Mouse (Mus musculus) liver, embryonic 13.5 days (tissue): Measurements from ENCODE around the gene Scrt2. TPM values are rescaled to one million over a fixed set of nuclear protein-coding genes. Genes with fewer than 3 reads are reported as not detected.
"Not testable (repeated sequence)": the region's sequence is repeated elsewhere in the genome, so short reads cannot be mapped to it uniquely, and the experiment has no call there.

Source experiments
- ATAC-seq: fragments of 200-750 bp; cut with Nextera tagmentation; 2 replicates; pipeline ENCODE4 v1.8.0; 2017; ENCODE audit warnings: low read depth, mild to moderate bottlenecking, moderate number of reproducible peaks, moderate library complexity
- DNase-seq: peaks from one replicate; pipeline ENCODE4 v3.0.0; 2022
- H3K27ac ChIP-seq: fragments of 300-500 bp; sonication (generic); 2 replicates; pipeline ENCODE4 v1.5.1; 2015; ENCODE audit warnings: moderate library complexity, mild to moderate bottlenecking, inconsistent platforms
- H3K27me3 ChIP-seq: fragments of 300-500 bp; sonication (generic); 2 replicates; pipeline ENCODE4 v1.6.1; 2015; ENCODE audit warnings: mild to moderate bottlenecking, inconsistent platforms
- H3K36me3 ChIP-seq: fragments of 300-500 bp; sonication (generic); 2 replicates; pipeline ENCODE4 v1.6.1; 2015; ENCODE audit warnings: mild to moderate bottlenecking, inconsistent platforms
- H3K4me1 ChIP-seq: fragments of 300-500 bp; sonication (generic); replicated peaks from 2 replicates; pipeline ENCODE4 v1.6.1; 2015; ENCODE audit warnings: inconsistent platforms
- H3K4me2 ChIP-seq: fragments of 300-500 bp; sonication (generic); 2 replicates; pipeline ENCODE4 v1.6.1; 2015; ENCODE audit warnings: inconsistent platforms, mild to moderate bottlenecking, moderate library complexity
- H3K4me3 ChIP-seq: fragments of 300-500 bp; sonication (generic); replicated peaks from 2 replicates; pipeline ENCODE4 v1.5.1; 2015; ENCODE audit warnings: mild to moderate bottlenecking, inconsistent platforms
- H3K9ac ChIP-seq: fragments of 300-500 bp; sonication (generic); 2 replicates; pipeline ENCODE4 v1.6.1; 2015; ENCODE audit warnings: mild to moderate bottlenecking, inconsistent platforms
- H3K9me3 ChIP-seq: fragments of 300-500 bp; sonication (generic); replicated peaks from 2 replicates; pipeline ENCODE4 v1.6.1; 2016; ENCODE audit warnings: inconsistent platforms
- WGBS: fragments of 180-500 bp; shearing (Covaris S2); methylation state at CpG from one replicate; pipeline ENCODE4 v1.1.7; 2015; ENCODE audit not compliant: insufficient replicate concordance; 5-methylcytosine and 5-hydroxymethylcytosine counted together
- polyA plus RNA-seq: library from polyadenylated mRNA; unstranded; fragments of >200 nt; fragmentation: Nextera tagmentation; extraction: Ambion mirVana; gene quantifications from 2 replicates; pipeline ENCODE4 v1.2.1, GENCODE M21; 2015

The Scrt2 gene
- polyA plus RNA-seq, 1 experiment from 2014 or later: not detected

- Histone ChIP-seq H3K4me1 (no peaks in the 10 kb centered on the region), H3K9me3 (no peaks in the 10 kb centered on the region), H3K36me3 (no peaks in the 10 kb centered on the region), H3K4me2 (no peak overlapping the region), H3K4me3 (no peak overlapping the region), H3K9ac (no peak overlapping the region), H3K27ac (no peak overlapping the region), H3K27me3 (peaks cover 57% of the 10 kb centered on the region)
- 55% methylated on average over 22 of the region's 22 CpGs for WGBS
- DNase-seq: no peak
- no peak for ATAC-seq
Measured at GRCm38 (mm10) chr2:152056368-152057251, 24.7 kb upstream of the Scrt2 start.

DNA sequence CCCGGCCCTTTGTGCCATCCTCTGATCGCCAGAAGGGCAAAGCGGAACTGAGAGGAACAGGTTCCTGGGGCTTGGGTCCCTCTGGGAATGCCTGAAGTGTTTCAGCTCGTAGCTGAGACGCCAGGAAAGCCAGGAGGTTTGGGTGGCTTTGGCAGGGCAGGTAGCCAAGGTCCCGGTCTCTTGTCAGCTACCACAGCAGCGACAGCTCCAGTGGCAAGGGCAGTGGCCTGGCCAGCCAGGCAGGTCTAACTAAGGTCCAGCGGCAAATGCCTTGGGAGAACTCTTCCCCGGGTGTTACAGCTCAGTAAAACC lies 24.1 kb upstream of the Scrt2 start:
- H3K36me3 ChIP-seq: no peaks in the 10 kb centered on the region
- H3K4me3 ChIP-seq: no peak overlapping the region
- H3K4me1 ChIP-seq: no peaks in the 10 kb centered on the region
- H3K4me2 ChIP-seq: no peak overlapping the region
- 57% methylated on average over 9 of the region's 9 CpGs for WGBS
- DNase-seq (no peak), ATAC-seq (no peak)
- H3K27me3 ChIP-seq: peaks cover 51% of the 10 kb centered on the region
- no peak overlapping the region for H3K27ac ChIP-seq
- no peaks in the 10 kb centered on the region for H3K9me3 ChIP-seq
- H3K9ac ChIP-seq: no peak overlapping the region

DNA sequence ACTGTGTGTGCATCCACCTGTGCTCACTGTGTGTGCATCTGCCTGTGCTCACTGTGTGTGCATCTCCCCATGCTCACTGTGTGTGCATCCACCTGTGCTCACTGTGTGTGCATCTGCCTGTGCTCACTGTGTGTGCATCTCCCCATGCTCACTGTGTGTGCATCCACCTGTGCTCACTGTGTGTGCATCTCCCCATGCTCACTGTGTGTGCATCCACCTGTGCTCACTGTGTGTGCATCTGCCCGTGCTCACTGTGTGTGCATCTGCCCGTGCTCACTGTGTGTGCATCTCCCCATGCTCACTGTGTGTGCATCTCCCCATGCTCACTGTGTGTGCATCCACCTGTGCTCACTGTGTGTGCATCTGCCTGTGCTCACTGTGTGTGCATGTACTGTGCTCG lies 18.5 kb upstream of the Scrt2 start:
- not testable (repeated sequence) for ATAC-seq, H3K4me3 ChIP-seq, H3K9ac ChIP-seq, H3K4me1 ChIP-seq, H3K9me3 ChIP-seq, DNase-seq, H3K4me2 ChIP-seq, H3K27ac ChIP-seq, H3K36me3 ChIP-seq
- 62% methylated on average over 3 of the region's 3 CpGs for WGBS
- H3K27me3 ChIP-seq: peaks cover 10% of the 10 kb centered on the region

GRCm38 (mm10) chr2:152068660-152069433 lies 12.5 kb upstream of the Scrt2 start:
- Histone ChIP-seq H3K4me2 (no peak overlapping the region), H3K27ac (no peak overlapping the region), H3K27me3 (0 out of 2 replicates have a peak, but pooled peaks cover 7% of the 10 kb centered on the region), H3K4me1 (no peaks in the 10 kb centered on the region), H3K4me3 (no peak overlapping the region), H3K36me3 (no peaks in the 10 kb centered on the region), H3K9ac (no peak overlapping the region), H3K9me3 (no peaks in the 10 kb centered on the region)
- 43% methylated on average over 11 of the region's 11 CpGs for WGBS
- DNase-seq: no peak
- no peak for ATAC-seq

GRCm38 (mm10) chr2:152069434-152069786 lies 11.9 kb upstream of the Scrt2 start:
- no peak overlapping the region for H3K4me3 ChIP-seq
- peaks cover 12% of the 10 kb centered on the region for H3K27me3 ChIP-seq
- no peak overlapping the region for H3K9ac ChIP-seq
- no peak for ATAC-seq
- WGBS: 67% methylated on average over 9 of the region's 9 CpGs
- no peaks in the 10 kb centered on the region for H3K36me3 ChIP-seq
- H3K4me2 ChIP-seq: no peak overlapping the region
- DNase-seq: no peak
- no peaks in the 10 kb centered on the region for H3K9me3 ChIP-seq
- H3K27ac ChIP-seq: no peak overlapping the region
- H3K4me1 ChIP-seq: no peaks in the 10 kb centered on the region

- no peaks in the 10 kb centered on the region for H3K4me1 ChIP-seq
- no peak overlapping the region for H3K27ac ChIP-seq
- DNase-seq (no peak), ATAC-seq (no peak)
- WGBS: 45% methylated on average over 2 of the region's 2 CpGs
- H3K27me3 ChIP-seq: peaks cover 18% of the 10 kb centered on the region
- no peak overlapping the region for H3K9ac ChIP-seq
- H3K9me3 ChIP-seq: no peaks in the 10 kb centered on the region
- no peak overlapping the region for H3K4me2 ChIP-seq
- no peaks in the 10 kb centered on the region for H3K36me3 ChIP-seq
- no peak overlapping the region for H3K4me3 ChIP-seq
Measured at GRCm38 (mm10) chr2:152069941-152070340, 11.4 kb upstream of the Scrt2 start.

- H3K36me3 ChIP-seq: no peaks in the 10 kb centered on the region
- H3K4me1 ChIP-seq: no peaks in the 10 kb centered on the region
- H3K27ac ChIP-seq: no peak overlapping the region
- H3K9ac ChIP-seq: no peak overlapping the region
- 60% methylated on average over 2 of the region's 2 CpGs for WGBS
- H3K27me3 ChIP-seq: peaks cover 58% of the 10 kb centered on the region
- no peak overlapping the region for H3K4me3 ChIP-seq
- DNase-seq (no peak), ATAC-seq (no peak)
- no peaks in the 10 kb centered on the region for H3K9me3 ChIP-seq
- H3K4me2 ChIP-seq: no peak overlapping the region
Measured at GRCm38 (mm10) chr2:152074521-152074920, 6.8 kb upstream of the Scrt2 start.

DNA sequence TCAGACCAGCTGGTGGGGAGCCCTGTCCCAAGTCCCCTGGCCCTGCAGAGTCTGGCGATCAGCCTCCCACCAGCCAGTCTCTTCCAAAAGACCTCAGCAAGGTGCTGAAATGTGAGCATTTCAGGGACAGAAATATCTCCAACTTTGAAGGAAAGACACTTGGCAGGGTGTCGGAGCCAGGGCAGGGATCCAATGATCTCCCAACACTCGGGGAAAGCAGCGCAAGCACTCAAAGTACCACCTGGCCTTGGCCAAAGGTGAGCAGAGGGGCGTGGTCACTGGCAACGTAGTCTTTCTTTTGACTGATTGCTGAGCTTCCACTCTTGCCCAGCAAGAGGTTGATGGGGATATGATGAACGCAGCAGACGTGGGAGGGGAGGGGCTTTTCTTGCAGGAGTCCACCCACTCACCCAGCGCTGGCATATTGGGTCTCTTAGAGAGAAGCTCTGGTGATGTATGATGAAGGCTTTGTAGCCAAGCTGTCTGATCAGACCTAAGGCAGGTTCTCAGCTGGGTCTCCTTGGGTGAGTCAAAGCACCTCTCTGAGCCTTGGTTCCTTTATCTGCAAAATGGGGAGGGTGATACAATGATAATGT lies 5.9 kb upstream of the Scrt2 start:
- WGBS: 26% methylated on average over 9 of the region's 9 CpGs
- no peak for ATAC-seq
- no peak overlapping the region for H3K27ac ChIP-seq

GRCm38 (mm10) chr2:152077337-152077736 lies 4.0 kb upstream of the Scrt2 start:
- no peak for ATAC-seq

More for the DNA sequence above, 5.9 kb upstream of the Scrt2 start:
- H3K4me2 ChIP-seq: no peak overlapping the region
- peaks cover 65% of the 10 kb centered on the region for H3K27me3 ChIP-seq
- H3K4me1 ChIP-seq: no peaks in the 10 kb centered on the region; the same call in 1 of the 2 replicates
- no peak overlapping the region for H3K9ac ChIP-seq
- H3K4me3 ChIP-seq: no peak overlapping the region
- DNase-seq: no peak
- no peaks in the 10 kb centered on the region for H3K9me3 ChIP-seq
- H3K36me3 ChIP-seq: no peaks in the 10 kb centered on the region

DNA sequence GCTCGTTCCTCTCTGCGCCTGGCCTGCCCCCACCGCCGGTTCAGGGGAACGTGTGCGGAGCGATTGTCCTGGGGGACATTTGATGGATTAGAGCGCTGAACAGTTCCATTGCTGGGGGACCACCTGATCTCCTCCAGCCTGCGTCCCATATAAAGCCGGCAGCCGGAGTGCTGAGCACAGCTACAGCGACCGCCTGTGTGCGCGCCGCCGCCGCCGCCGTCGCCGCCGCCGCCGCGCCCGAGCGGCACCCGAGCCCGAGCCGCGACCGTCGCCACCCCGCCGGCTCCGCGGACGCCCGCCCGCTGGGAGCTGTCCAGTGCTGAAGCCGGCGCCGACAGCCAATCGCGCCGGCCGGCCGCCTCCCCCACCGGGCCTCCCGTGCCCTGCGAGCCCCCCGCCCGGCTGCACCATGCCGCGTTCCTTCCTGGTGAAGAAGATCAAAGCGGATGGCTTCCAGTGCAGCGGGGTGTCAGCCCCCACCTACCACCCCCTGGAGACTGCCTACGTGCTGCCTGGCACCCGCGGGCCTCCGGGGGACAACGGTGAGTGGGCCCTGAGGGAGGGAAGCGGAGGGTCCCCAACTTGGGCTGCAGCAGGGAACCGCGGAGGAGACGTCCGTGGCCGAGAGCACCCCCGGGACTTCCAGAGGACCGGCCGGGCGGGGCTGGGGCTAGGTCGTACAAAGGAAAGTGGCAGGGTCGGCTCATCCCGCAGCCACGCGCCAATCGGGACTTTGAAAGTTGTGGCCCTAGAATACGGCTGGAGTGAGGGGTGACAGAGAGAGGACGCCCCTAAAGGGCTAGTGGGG lies 516 bp downstream of the Scrt2 start:
- Histone ChIP-seq H3K9ac (no peak overlapping the region), H3K4me3 (peak overlapping the region; percentile 32), H3K27ac (no peak overlapping the region), H3K4me1 (peaks cover 5% of the 10 kb centered on the region; the same call in 1 of the 2 replicates), H3K27me3 (peaks cover 91% of the 10 kb centered on the region), H3K4me2 (peak overlapping the region; percentile 46), H3K36me3 (no peaks in the 10 kb centered on the region), H3K9me3 (no peaks in the 10 kb centered on the region)
- DNase-seq (peak; percentile 55), ATAC-seq (peak; percentile 64)
- WGBS: 1% methylated on average over 80 of the region's 81 CpGs

More at GRCm38 (mm10) chr2:152077337-152077736, 4.0 kb upstream of the Scrt2 start:
- H3K4me1 ChIP-seq: peaks cover 5% of the 10 kb centered on the region; the same call in 1 of the 2 replicates
- H3K9me3 ChIP-seq: no peaks in the 10 kb centered on the region
- H3K36me3 ChIP-seq: no peaks in the 10 kb centered on the region
- H3K4me2 ChIP-seq: no peak overlapping the region
- no peak overlapping the region for H3K9ac ChIP-seq
- DNase-seq: no peak
- 55% methylated on average over 3 of the region's 3 CpGs for WGBS
- no peak overlapping the region for H3K4me3 ChIP-seq
- H3K27me3 ChIP-seq: peaks cover 85% of the 10 kb centered on the region
- H3K27ac ChIP-seq: no peak overlapping the region
